Mouse (Mus musculus): Measurements from ENCODE around the gene Greb1. TPM values are rescaled to one million over a fixed set of nuclear protein-coding genes. Genes with fewer than 3 reads are reported as not detected.

Gene Greb1
- polyA plus RNA-seq, 1 experiment = 1.4 TPM

- Histone ChIP-seq H3K4me1 (ENCODE audit: control insufficient read depth, insufficient read depth, low read length) (peaks cover 6% of the 10 kb centered on the region; the same call in 1 of the 2 replicates), H3K4me3 (replicated peaks; ENCODE audit: insufficient read depth, low read depth, low read length) (no peak overlapping the region), H3K27ac (ENCODE audit: insufficient read depth, low read length) (peak overlapping the region; percentile 70), H3K27me3 (ENCODE audit: control insufficient read depth, insufficient read depth, low read length) (no peaks in the 10 kb centered on the region)
- TF ChIP-seq POLR2A (IDR thresholded peaks at IDR 0.05; ENCODE audit: borderline replicate concordance, insufficient read depth, low read length) (no peak), CTCF (IDR thresholded peaks at IDR 0.05; ENCODE audit: borderline replicate concordance, insufficient read depth, low read depth, low read length) (no peak)
- WGBS = 27% methylated on average over 7 of the region's 7 CpGs
- peak; percentile 53 to 64 for DNase-seq
These were observed 20.1 kb upstream of the Greb1 start for GRCm38 (mm10) chr12:16820761-16821160.

- no peak for DNase-seq
- Histone ChIP-seq H3K4me1 (ENCODE audit: control insufficient read depth, insufficient read depth, low read length) (peaks cover 12% of the 10 kb centered on the region), H3K27ac (ENCODE audit: insufficient read depth, low read length) (no peak overlapping the region), H3K4me3 (replicated peaks; ENCODE audit: insufficient read depth, low read depth, low read length) (no peak overlapping the region), H3K27me3 (ENCODE audit: control insufficient read depth, insufficient read depth, low read length) (no peaks in the 10 kb centered on the region)
- 59% methylated on average over 11 of the region's 11 CpGs for WGBS
- TF ChIP-seq POLR2A (IDR thresholded peaks at IDR 0.05; ENCODE audit: borderline replicate concordance, insufficient read depth, low read length) (no peak), CTCF (IDR thresholded peaks at IDR 0.05; ENCODE audit: borderline replicate concordance, insufficient read depth, low read depth, low read length) (no peak)
These were observed 17.8 kb upstream of the Greb1 start for GRCm38 (mm10) chr12:16818513-16818912.

GRCm38 (mm10) chr12:16817147-16817546, 16.5 kb upstream of the Greb1 start:
- Histone ChIP-seq H3K27me3 (ENCODE audit: control insufficient read depth, insufficient read depth, low read length) (no peaks in the 10 kb centered on the region), H3K4me1 (ENCODE audit: control insufficient read depth, insufficient read depth, low read length) (peaks cover 19% of the 10 kb centered on the region), H3K27ac (ENCODE audit: insufficient read depth, low read length) (no peak overlapping the region), H3K4me3 (replicated peaks; ENCODE audit: insufficient read depth, low read depth, low read length) (no peak overlapping the region)
- 88% methylated on average over 4 of the region's 4 CpGs for WGBS
- no peak for DNase-seq
- TF ChIP-seq CTCF (IDR thresholded peaks at IDR 0.05; ENCODE audit: borderline replicate concordance, insufficient read depth, low read depth, low read length) = no peak
- TF ChIP-seq POLR2A (IDR thresholded peaks at IDR 0.05; ENCODE audit: borderline replicate concordance, insufficient read depth, low read length) = no peak

- peaks cover 13% of the 10 kb centered on the region for H3K4me1 ChIP-seq (ENCODE audit: control insufficient read depth, insufficient read depth, low read length)
- H3K27ac ChIP-seq (ENCODE audit: insufficient read depth, low read length) = no peak overlapping the region
- peak overlapping the region; percentile 78 for H3K4me3 ChIP-seq (replicated peaks; ENCODE audit: insufficient read depth, low read depth, low read length)
- TF ChIP-seq CTCF (IDR thresholded peaks at IDR 0.05; ENCODE audit: borderline replicate concordance, insufficient read depth, low read depth, low read length) (no peak), POLR2A (IDR thresholded peaks at IDR 0.05; ENCODE audit: borderline replicate concordance, insufficient read depth, low read length) (no peak)
- H3K27me3 ChIP-seq (ENCODE audit: control insufficient read depth, insufficient read depth, low read length) = no peaks in the 10 kb centered on the region
- DNase-seq = no peak
- 2% methylated on average over 15 of the region's 15 CpGs for WGBS
These were observed 10.8 kb upstream of the Greb1 start for GRCm38 (mm10) chr12:16811477-16811876.

GRCm38 (mm10) chr12:16810525-16811431, 10.1 kb upstream of the Greb1 start, which contains the start of gene E2f6:
TSS of gene E2f6 (plus strand) at chr12:16810963.
- TF ChIP-seq POLR2A (IDR thresholded peaks at IDR 0.05; ENCODE audit: borderline replicate concordance, insufficient read depth, low read length) (peak; percentile 88), CTCF (IDR thresholded peaks at IDR 0.05; ENCODE audit: borderline replicate concordance, insufficient read depth, low read depth, low read length) (no peak)
- WGBS = 4% methylated on average over 81 of the region's 81 CpGs
- H3K4me3 ChIP-seq (replicated peaks; ENCODE audit: insufficient read depth, low read depth, low read length) = peak within 1 kb of the TSS; percentile 78
- H3K4me1 ChIP-seq (ENCODE audit: control insufficient read depth, insufficient read depth, low read length) = peaks cover 13% of the 10 kb centered on the region
- DNase-seq = peak; percentile 87 to 93
- H3K27ac ChIP-seq (ENCODE audit: insufficient read depth, low read length) = peak within 1 kb of the TSS; percentile 89
- H3K27me3 ChIP-seq (ENCODE audit: control insufficient read depth, insufficient read depth, low read length) = no peaks in the 10 kb centered on the region

GRCm38 (mm10) chr12:16808045-16808444, 7.4 kb upstream of the Greb1 start:
- peaks cover 6% of the 10 kb centered on the region; the same call in 1 of the 2 replicates for H3K4me1 ChIP-seq (ENCODE audit: control insufficient read depth, insufficient read depth, low read length)
- TF ChIP-seq POLR2A (IDR thresholded peaks at IDR 0.05; ENCODE audit: borderline replicate concordance, insufficient read depth, low read length) = no peak
- peak; percentile 56; the same call in 1 of the 2 replicates for TF ChIP-seq CTCF (IDR thresholded peaks at IDR 0.05; ENCODE audit: borderline replicate concordance, insufficient read depth, low read depth, low read length)
- H3K27ac ChIP-seq (ENCODE audit: insufficient read depth, low read length) = no peak overlapping the region
- H3K4me3 ChIP-seq (replicated peaks; ENCODE audit: insufficient read depth, low read depth, low read length) = no peak overlapping the region
- H3K27me3 ChIP-seq (ENCODE audit: control insufficient read depth, insufficient read depth, low read length) = no peaks in the 10 kb centered on the region
- DNase-seq = no peak
- WGBS = 43% methylated on average over 3 of the region's 3 CpGs

- Histone ChIP-seq H3K27ac (ENCODE audit: insufficient read depth, low read length) (no peak overlapping the region), H3K27me3 (ENCODE audit: control insufficient read depth, insufficient read depth, low read length) (no peaks in the 10 kb centered on the region), H3K4me3 (replicated peaks; ENCODE audit: insufficient read depth, low read depth, low read length) (no peak overlapping the region), H3K4me1 (ENCODE audit: control insufficient read depth, insufficient read depth, low read length) (no peaks in the 10 kb centered on the region; the same call in 1 of the 2 replicates)
- peak; percentile 75 to 77 for DNase-seq
- 13% methylated on average over 5 of the region's 5 CpGs for WGBS
- TF ChIP-seq CTCF (IDR thresholded peaks at IDR 0.05; ENCODE audit: borderline replicate concordance, insufficient read depth, low read depth, low read length) (peak; percentile 80), POLR2A (IDR thresholded peaks at IDR 0.05; ENCODE audit: borderline replicate concordance, insufficient read depth, low read length) (no peak)
These were observed 4.8 kb upstream of the Greb1 start for GRCm38 (mm10) chr12:16805511-16805910.
